Mouse (Mus musculus): ENCODE data around the gene Ncoa5.

GRCm38 (mm10) chr2:165014935-165015334 lies 19.7 kb downstream of the Ncoa5 start:
- TF ChIP-seq CTCF (IDR thresholded peaks at IDR 0.05) (no peak), EP300 (IDR thresholded peaks at IDR 0.05) (no peak)

Data from lung, postnatal 0 days (tissue).